Mouse (Mus musculus) cerebellum, adult 2 months (tissue): ENCODE measurements at regions not wholly inside any gene's neighbourhood (a gene's known extent, or its start where the extent isn't known, plus 50 kb on each side); places are given as distances from the start of the nearest gene placed in this dataset.

Experiments
- DNase-seq, 2 experiments: peaks; one replicate each; pipeline ENCODE4 v3.0.0; 2021
- H3K27ac ChIP-seq: fragments of 200-500 bp; 2 replicates; pipeline ENCODE4 v1.5.1; 2012; ENCODE audit warnings: low read length, control low read depth, inconsistent platforms; ENCODE audit not compliant: insufficient read depth
- H3K27me3 ChIP-seq: fragments of 200-500 bp; 2 replicates; pipeline ENCODE4 v1.6.1; 2012; ENCODE audit warnings: inconsistent platforms, mild to moderate bottlenecking, low read length, moderate library complexity; ENCODE audit not compliant: control insufficient read depth, insufficient read depth
- H3K4me1 ChIP-seq: fragments of 200-500 bp; 2 replicates; pipeline ENCODE4 v1.6.1; 2011; ENCODE audit warnings: low read length; ENCODE audit not compliant: control insufficient read depth, insufficient read depth
- H3K4me3 ChIP-seq: fragments of 200-500 bp; replicated peaks from 2 replicates; pipeline ENCODE3; 2011; ENCODE audit warnings: mild to moderate bottlenecking, low read depth, low read length, control low read depth; ENCODE audit not compliant: insufficient read depth
- CTCF ChIP-seq: fragments of 200-500 bp; IDR thresholded peaks from 2 replicates; pipeline ENCODE4 v1.5.1; 2011; ENCODE audit warnings: low read depth, mild to moderate bottlenecking, control low read depth, low read length, moderate library complexity, borderline replicate concordance; ENCODE audit not compliant: insufficient read depth
- POLR2A ChIP-seq: fragments of 200-500 bp; IDR thresholded peaks from 2 replicates; pipeline ENCODE4 v1.6.1; 2011; ENCODE audit warnings: low read length, control low read depth, borderline replicate concordance; ENCODE audit not compliant: insufficient read depth
- WGBS: fragments of 180-500 bp; shearing (Covaris S2); methylation state at CpG from one replicate; pipeline ENCODE4 v1.1.7; 2018; 5-methylcytosine and 5-hydroxymethylcytosine counted together

DNA sequence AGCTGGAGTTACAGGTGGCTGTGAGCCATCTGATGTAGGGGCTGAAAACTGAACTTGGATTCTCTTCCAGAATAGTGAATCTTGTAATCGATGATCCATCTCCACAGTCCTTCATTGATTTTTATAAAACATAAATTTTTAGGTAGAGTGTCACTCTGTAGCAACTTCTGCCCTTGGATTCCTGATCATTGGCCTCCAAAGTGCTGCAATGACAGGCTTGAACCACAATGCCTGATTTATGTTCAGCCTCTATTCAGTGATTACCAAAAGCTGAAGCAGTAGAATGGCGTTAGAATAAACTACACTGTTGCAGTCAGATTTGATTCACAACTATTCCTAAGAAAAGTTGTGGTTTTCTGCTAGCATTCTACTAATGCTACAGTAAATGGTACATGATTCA lies 580.1 kb downstream of the Gm11232 start:
- Histone ChIP-seq H3K4me3 (no peak overlapping the region), H3K27me3 (no peaks in the 10 kb centered on the region), H3K27ac (no peak overlapping the region), H3K4me1 (no peaks in the 10 kb centered on the region)
- no peak for DNase-seq
- WGBS, result 88% methylated on average over 2 of the region's 2 CpGs
- no peak for TF ChIP-seq CTCF
- no peak for TF ChIP-seq POLR2A

- Histone ChIP-seq H3K27me3 (no peaks in the 10 kb centered on the region), H3K4me1 (no peaks in the 10 kb centered on the region), H3K27ac (no peak overlapping the region), H3K4me3 (no peak overlapping the region)
- TF ChIP-seq CTCF (no peak), POLR2A (no peak)
- no peak for DNase-seq
These were observed 592.0 kb downstream of the Gm11232 start for GRCm38 (mm10) chr4:71165802-71166201.

DNA sequence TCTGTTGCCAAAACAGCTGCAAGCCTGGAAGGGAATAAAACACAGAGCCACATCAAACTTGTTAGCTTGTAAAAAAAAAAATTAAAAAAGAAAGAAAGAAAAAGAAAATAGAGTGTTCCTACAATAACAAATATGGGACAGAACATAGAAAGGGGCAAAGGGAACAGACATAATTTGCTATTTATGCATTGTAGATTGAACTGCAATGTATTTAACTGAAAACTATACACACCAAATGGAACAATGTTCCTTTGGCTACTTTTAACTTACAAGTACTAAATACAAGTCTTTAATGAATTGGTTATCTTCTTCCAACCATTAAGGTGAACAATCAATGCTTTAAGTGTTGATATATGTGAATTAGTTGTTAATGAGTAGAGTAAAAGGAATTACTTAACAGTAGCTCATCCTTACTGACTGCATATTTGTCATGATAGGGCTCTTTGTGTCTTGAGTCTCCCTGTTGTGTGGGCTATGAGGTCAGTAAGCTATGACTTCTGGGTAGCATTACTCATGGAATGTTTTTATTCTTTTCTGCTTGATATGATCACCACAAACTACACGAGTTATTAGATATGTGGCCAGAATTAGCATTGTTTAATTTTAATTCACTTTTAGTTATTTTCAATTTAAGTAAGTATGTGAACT lies 597.0 kb upstream of the Megf9 start:
- no peak overlapping the region for H3K27ac ChIP-seq
- H3K4me3 ChIP-seq, result no peak overlapping the region
- H3K27me3 ChIP-seq, result no peaks in the 10 kb centered on the region
- H3K4me1 ChIP-seq, result no peaks in the 10 kb centered on the region
- WGBS, result 39% methylated on average over 1 of the region's 1 CpGs
- no peak for TF ChIP-seq POLR2A
- TF ChIP-seq CTCF, result no peak
- DNase-seq, result no peak

GRCm38 (mm10) chr4:71130946-71131669 lies 596.3 kb upstream of the Megf9 start:
- H3K4me3 ChIP-seq, result no peak overlapping the region
- no peaks in the 10 kb centered on the region for H3K27me3 ChIP-seq
- H3K27ac ChIP-seq, result no peak overlapping the region
- WGBS, result 24% methylated on average over 7 of the region's 7 CpGs
- no peaks in the 10 kb centered on the region for H3K4me1 ChIP-seq
- DNase-seq, result no peak
- TF ChIP-seq POLR2A, result no peak
- TF ChIP-seq CTCF, result no peak

GRCm38 (mm10) chr4:71129306-71129705 lies 594.5 kb upstream of the Megf9 start:
- Histone ChIP-seq H3K4me3 (no peak overlapping the region), H3K4me1 (no peaks in the 10 kb centered on the region), H3K27me3 (no peaks in the 10 kb centered on the region), H3K27ac (no peak overlapping the region)
- no peak for DNase-seq
- WGBS, result 3% methylated on average over 1 of the region's 1 CpGs
- TF ChIP-seq CTCF (no peak), POLR2A (no peak)
